Mouse (Mus musculus) limb, embryonic 15.5 days (tissue): ENCODE measurements around the gene Micall1. TPM values are rescaled to one million over a fixed set of nuclear protein-coding genes. Genes with fewer than 3 reads are reported as not detected.
A peak's percentile ranks its signal among the peaks of the same experiment; 100 is the strongest.

ENCODE experiments used
- ATAC-seq: fragments of 200-750 bp; cut with Nextera tagmentation; 2 replicates; pipeline ENCODE4 v1.8.0; 2017; ENCODE audit warnings: low read depth, moderate TSS enrichment; ENCODE audit not compliant: insufficient number of reproducible peaks, low FRiP score, low TSS enrichment
- H3K27ac ChIP-seq: fragments of 300-500 bp; sonication (generic); 2 replicates; pipeline ENCODE4 v1.5.1; 2015; ENCODE audit warnings: moderate library complexity, mild to moderate bottlenecking, inconsistent platforms
- H3K27me3 ChIP-seq: fragments of 300-500 bp; sonication (generic); 2 replicates; pipeline ENCODE4 v1.6.1; 2015; ENCODE audit warnings: inconsistent platforms
- H3K36me3 ChIP-seq: fragments of 300-500 bp; sonication (generic); 2 replicates; pipeline ENCODE4 v1.6.1; 2015; ENCODE audit warnings: inconsistent platforms
- H3K4me1 ChIP-seq: fragments of 300-500 bp; sonication (generic); 2 replicates; pipeline ENCODE4 v1.6.1; 2015; ENCODE audit warnings: inconsistent platforms
- H3K4me2 ChIP-seq: fragments of 300-500 bp; sonication (generic); 2 replicates; pipeline ENCODE4 v1.6.1; 2015; ENCODE audit warnings: mild to moderate bottlenecking, inconsistent platforms
- H3K4me3 ChIP-seq: fragments of 300-500 bp; sonication (generic); 2 replicates; pipeline ENCODE4 v1.5.1; 2015; ENCODE audit warnings: mild to moderate bottlenecking, inconsistent platforms
- H3K9ac ChIP-seq: fragments of 300-500 bp; sonication (generic); 2 replicates; pipeline ENCODE4 v1.6.1; 2015; ENCODE audit warnings: inconsistent platforms
- H3K9me3 ChIP-seq: fragments of 300-500 bp; sonication (generic); 2 replicates; pipeline ENCODE4 v1.6.1; 2016; ENCODE audit warnings: inconsistent platforms
- WGBS: fragments of 180-500 bp; shearing (Covaris S2); methylation state at CpG from one replicate; pipeline ENCODE4 v1.1.7; 2015; 5-methylcytosine and 5-hydroxymethylcytosine counted together
- polyA plus RNA-seq: library from polyadenylated mRNA; unstranded; fragments of >200 nt; fragmentation: Nextera tagmentation; extraction: Ambion mirVana; gene quantifications from 2 replicates; pipeline ENCODE4 v1.2.1, GENCODE M21; 2015

The Micall1 gene
- polyA plus RNA-seq, 1 experiment from 2014 or later = 16.3 TPM

DNA sequence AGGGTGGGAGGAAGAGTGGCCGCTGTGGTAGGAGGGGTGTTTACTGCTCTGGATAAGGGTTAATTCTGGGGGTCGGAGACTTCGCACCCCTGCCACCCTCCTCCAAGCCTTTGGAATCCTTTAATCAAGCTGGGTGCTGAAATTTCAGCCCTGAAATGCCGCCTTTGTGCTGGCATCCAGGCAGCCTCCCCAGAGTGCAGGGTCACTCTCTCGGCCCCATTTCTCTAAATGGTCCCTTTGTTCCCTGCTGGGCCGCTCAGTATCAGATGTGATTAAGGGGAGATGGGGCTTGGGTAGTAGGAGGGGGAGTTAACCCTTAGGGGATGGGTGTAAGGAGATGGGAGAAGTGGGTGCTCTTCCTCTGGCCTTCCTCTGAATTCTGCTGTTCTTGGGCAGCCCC lies 44.0 kb downstream of the Micall1 start:
- no peak for ATAC-seq

DNA sequence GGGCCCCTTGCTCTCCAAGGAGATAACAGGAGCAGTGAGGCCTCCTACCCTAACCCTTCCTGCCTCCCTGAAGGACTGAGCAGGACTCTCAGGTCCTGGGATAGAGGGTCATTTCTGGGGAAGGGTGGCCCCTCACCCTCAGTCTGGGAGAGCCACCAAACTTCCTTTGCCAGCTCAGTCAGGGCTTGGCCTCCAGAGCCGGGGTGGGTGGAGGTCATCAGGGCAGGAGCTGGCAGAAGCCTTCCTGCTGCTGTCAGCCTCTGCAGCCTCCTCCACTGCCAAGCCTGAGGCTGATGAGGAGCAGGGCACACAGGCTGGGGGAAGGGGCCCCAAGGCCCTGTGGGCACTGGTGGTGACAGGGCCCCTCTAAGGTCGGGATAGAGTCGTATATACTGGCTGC lies 46.9 kb downstream of the Micall1 start:
- WGBS = 40% methylated on average over 3 of the region's 3 CpGs
- no peaks in the 10 kb centered on the region for H3K9me3 ChIP-seq
- no peak overlapping the region for H3K27ac ChIP-seq
- 0 out of 2 replicates have a peak, but pooled peaks cover 7% of the 10 kb centered on the region for H3K4me1 ChIP-seq
- no peak overlapping the region for H3K4me3 ChIP-seq
- H3K36me3 ChIP-seq = peaks cover 28% of the 10 kb centered on the region
- H3K4me2 ChIP-seq = no peak overlapping the region
- ATAC-seq = no peak
- no peak overlapping the region for H3K9ac ChIP-seq
- H3K27me3 ChIP-seq = peaks cover 33% of the 10 kb centered on the region

More for the DNA sequence above, 44.0 kb downstream of the Micall1 start:
- peaks cover 53% of the 10 kb centered on the region for H3K36me3 ChIP-seq
- no peak overlapping the region for H3K4me2 ChIP-seq
- peaks cover 5% of the 10 kb centered on the region; the same call in 1 of the 2 replicates for H3K27me3 ChIP-seq
- H3K27ac ChIP-seq = peak overlapping the region; percentile 33; the same call in 1 of the 2 replicates
- H3K4me1 ChIP-seq = 0 out of 2 replicates have a peak, but pooled peaks cover 7% of the 10 kb centered on the region
- no peak overlapping the region for H3K9ac ChIP-seq
- no peak overlapping the region for H3K4me3 ChIP-seq
- no peaks in the 10 kb centered on the region for H3K9me3 ChIP-seq
- 63% methylated on average over 6 of the region's 6 CpGs for WGBS

DNA sequence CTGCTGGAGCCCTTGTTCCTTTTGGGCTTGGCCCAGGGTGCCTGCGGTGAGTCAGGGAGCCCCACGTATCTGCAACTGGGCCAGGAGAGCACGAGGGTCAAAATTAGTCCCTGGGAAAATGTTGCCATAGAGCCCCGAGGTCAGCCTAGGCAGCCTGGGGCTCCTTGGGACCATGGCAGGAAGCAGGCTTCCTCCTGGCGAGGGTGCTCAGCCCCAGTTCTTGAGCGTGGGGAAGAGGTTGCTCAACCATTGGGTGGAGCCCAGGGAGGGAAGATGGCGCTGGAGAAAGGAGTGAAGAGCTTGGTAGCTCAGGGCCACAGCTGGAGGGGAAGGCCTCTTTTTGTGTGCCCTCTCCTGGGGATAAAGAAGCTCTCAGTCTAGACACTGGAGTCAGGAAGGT lies 53.6 kb downstream of the Micall1 start:
- Histone ChIP-seq H3K9ac (no peak overlapping the region), H3K4me2 (no peak overlapping the region), H3K27ac (no peak overlapping the region), H3K4me1 (peaks cover 15% of the 10 kb centered on the region), H3K4me3 (peak overlapping the region; percentile 28; the same call in 1 of the 2 replicates), H3K9me3 (no peaks in the 10 kb centered on the region), H3K27me3 (peaks cover 88% of the 10 kb centered on the region), H3K36me3 (no peaks in the 10 kb centered on the region)
- no peak for ATAC-seq
- 73% methylated on average over 7 of the region's 7 CpGs for WGBS

DNA sequence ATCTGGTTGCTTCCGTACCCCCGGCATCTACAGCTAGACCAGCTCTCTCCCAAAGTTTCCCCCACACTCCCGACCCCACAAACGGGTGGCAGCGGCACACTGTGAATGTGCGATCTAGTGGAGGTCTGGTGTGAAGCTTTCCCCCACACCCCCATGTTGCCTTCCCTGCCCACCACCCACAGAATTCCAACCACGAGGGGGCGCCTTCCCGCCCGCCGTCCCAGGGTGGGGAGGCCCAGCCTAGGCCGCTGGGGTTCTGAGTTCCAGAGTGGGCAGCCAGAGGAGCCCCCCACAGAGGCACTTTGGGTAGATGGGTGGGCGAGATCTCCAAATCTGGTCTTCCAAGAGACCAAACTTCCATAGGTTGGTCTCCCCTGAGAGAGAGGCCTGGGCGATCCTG lies 54.1 kb downstream of the Micall1 start:
- Histone ChIP-seq H3K9ac (no peak overlapping the region), H3K4me1 (peaks cover 15% of the 10 kb centered on the region), H3K4me2 (peak overlapping the region; percentile 40; the same call in 1 of the 2 replicates), H3K27me3 (peaks cover 87% of the 10 kb centered on the region), H3K36me3 (no peaks in the 10 kb centered on the region), H3K9me3 (no peaks in the 10 kb centered on the region), H3K4me3 (peak overlapping the region; percentile 28), H3K27ac (no peak overlapping the region)
- ATAC-seq = no peak
- 48% methylated on average over 14 of the region's 14 CpGs for WGBS

DNA sequence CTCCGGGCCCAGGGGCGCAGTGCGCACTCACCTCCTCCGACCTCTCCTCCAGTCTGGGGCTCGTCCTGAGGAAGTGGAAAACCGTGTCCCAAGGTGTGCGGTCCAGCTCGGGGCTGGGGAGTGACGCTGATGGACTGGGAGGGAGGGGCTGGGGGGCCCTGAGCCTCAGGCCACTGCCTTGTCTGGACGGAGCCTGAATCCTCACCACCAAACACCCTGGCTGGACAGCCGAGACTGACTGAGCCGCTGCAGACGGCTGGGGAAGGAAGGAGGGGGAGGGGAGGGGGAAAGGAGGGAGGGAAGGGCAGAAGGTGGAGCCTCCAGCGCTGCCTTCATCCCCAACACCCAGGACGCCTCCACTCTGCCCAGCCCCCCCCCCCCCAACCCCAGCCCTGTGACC lies 55.6 kb downstream of the Micall1 start:
- ATAC-seq = no peak
- Histone ChIP-seq H3K4me2 (peak overlapping the region; percentile 40; the same call in 1 of the 2 replicates), H3K27ac (no peak overlapping the region), H3K4me3 (peak overlapping the region; percentile 28), H3K4me1 (peaks cover 15% of the 10 kb centered on the region), H3K9me3 (no peaks in the 10 kb centered on the region), H3K27me3 (peaks cover 74% of the 10 kb centered on the region), H3K9ac (no peak overlapping the region), H3K36me3 (no peaks in the 10 kb centered on the region)
- WGBS = 10% methylated on average over 9 of the region's 15 CpGs

DNA sequence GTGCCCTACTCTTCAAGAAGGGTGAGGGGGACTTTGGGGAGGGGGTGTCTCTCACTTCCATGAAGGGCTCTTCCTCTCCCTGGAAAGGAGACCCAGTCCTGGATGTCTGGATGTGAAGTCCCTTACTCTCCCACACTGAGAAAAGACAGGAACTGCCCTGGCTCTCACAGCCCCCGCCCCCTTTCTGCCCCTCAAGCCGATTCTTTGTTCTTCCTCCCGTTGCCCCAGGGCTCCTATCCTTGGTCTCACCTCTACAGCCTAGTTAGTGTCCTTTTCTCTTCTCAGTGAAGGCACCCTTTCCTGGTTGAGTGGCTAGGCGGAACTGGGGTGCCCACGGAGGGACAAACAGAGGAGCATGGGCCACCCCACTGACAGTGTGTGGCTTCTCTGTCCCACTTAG lies 56.4 kb downstream of the Micall1 start, which contains the start of gene Sox10:
Sox10 (minus strand) TSS at position 101 of the 400 bp plus-strand sequence.
- peaks cover 65% of the 10 kb centered on the region for H3K27me3 ChIP-seq
- H3K4me3 ChIP-seq = peak within 1 kb of the TSS; percentile 28
- 57% methylated on average over 5 of the region's 5 CpGs for WGBS
- peaks cover 15% of the 10 kb centered on the region for H3K4me1 ChIP-seq
- no peaks in the 10 kb centered on the region for H3K36me3 ChIP-seq
- H3K9ac ChIP-seq = no peak within 1 kb of the TSS
- no peak within 1 kb of the TSS for H3K27ac ChIP-seq
- H3K9me3 ChIP-seq = no peaks in the 10 kb centered on the region
- H3K4me2 ChIP-seq = peak within 1 kb of the TSS; percentile 40; the same call in 1 of the 2 replicates
- ATAC-seq = no peak

DNA sequence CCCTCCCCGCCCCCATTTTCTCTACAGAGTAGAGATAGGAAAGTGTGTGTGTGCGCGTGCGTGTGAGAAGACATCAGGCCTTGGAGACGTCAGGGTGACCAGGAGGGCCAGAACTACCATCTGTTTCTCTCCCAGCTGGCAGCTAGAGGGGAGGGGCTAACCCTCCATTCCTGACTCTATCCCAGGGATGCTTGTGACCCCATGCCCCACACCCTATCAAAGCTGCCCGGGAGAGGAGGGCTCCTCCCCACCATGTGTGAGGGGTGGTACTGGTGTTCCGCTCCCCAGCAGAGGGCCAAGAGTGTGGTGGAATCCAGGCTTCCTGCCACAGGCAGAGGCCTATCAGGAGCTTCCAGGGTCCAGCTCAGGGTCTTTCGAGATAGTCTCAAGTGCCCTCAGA lies 58.0 kb downstream of the Micall1 start:
- Histone ChIP-seq H3K4me2 (no peak overlapping the region), H3K36me3 (no peaks in the 10 kb centered on the region), H3K27me3 (peaks cover 49% of the 10 kb centered on the region), H3K9me3 (no peaks in the 10 kb centered on the region), H3K4me1 (peaks cover 15% of the 10 kb centered on the region), H3K4me3 (no peak overlapping the region), H3K27ac (no peak overlapping the region), H3K9ac (no peak overlapping the region)
- 47% methylated on average over 8 of the region's 8 CpGs for WGBS
- ATAC-seq = no peak

DNA sequence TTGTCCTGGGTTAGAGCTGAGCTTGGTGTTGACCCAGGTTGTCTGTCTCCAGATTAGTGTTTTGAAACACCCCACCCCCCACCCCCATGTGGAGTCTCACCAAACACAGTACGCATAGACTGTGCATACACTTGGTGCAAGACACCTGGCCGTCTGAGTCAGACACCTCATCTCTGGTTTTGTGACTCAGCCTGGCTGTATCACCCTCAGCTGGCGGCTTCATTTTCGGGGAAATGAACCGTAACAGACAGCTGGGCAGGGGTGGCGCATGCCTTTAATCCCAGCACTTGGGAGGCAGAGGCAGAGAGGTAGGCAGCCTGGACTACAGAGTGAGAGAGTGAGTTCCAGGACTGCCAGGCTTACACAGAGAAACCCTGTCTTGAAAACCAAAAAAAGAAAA lies 68.2 kb downstream of the Micall1 start:
- 0 out of 2 replicates have a peak, but pooled peaks cover 12% of the 10 kb centered on the region for H3K4me1 ChIP-seq
- H3K9ac ChIP-seq = no peak overlapping the region
- 54% methylated on average over 6 of the region's 6 CpGs for WGBS
- no peak overlapping the region for H3K27ac ChIP-seq
- H3K9me3 ChIP-seq = no peaks in the 10 kb centered on the region
- H3K4me3 ChIP-seq = no peak overlapping the region
- H3K36me3 ChIP-seq = no peaks in the 10 kb centered on the region
- H3K4me2 ChIP-seq = no peak overlapping the region
- H3K27me3 ChIP-seq = no peaks in the 10 kb centered on the region
- no peak for ATAC-seq

DNA sequence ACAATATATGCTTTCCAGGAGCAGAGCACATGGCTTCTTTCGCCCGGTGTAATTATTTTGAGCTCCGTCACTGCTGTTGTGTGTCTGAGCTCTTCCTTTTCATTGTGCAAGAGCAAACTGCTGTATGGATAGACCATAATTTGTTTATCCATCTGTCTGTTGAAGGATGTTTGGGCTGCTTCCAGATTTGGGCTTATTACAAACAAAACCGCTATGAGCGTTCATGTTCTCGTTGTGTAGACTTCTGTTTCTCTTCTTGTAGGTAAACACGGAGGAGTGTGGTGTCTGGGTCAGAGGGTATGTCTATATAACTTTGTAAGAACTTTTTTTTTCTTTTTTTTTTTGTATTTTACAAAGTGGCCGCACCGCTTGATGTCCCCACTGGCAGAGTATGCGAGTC lies 76.5 kb downstream of the Micall1 start:
- no peak for ATAC-seq
- Histone ChIP-seq H3K4me3 (no peak overlapping the region), H3K9me3 (no peaks in the 10 kb centered on the region), H3K36me3 (no peaks in the 10 kb centered on the region), H3K9ac (no peak overlapping the region), H3K4me1 (no peaks in the 10 kb centered on the region), H3K27ac (no peak overlapping the region), H3K27me3 (no peaks in the 10 kb centered on the region), H3K4me2 (no peak overlapping the region)
- 87% methylated on average over 10 of the region's 10 CpGs for WGBS

Other genes starting within 250 kb of the Micall1 start
- gene Gga1, start 231.7 kb upstream of the Micall1 start, polyA plus RNA-seq = 53.2 and 54.4 TPM in 2 replicates
- 0.50 and 0.65 TPM in 2 replicates for gene Gm49510, start 209.2 kb upstream of the Micall1 start, polyA plus RNA-seq
- gene Sh3bp1, start 209.1 kb upstream of the Micall1 start, polyA plus RNA-seq = 55.2 and 61.1 TPM in 2 replicates
- gene Pdxp, start 195.0 kb upstream of the Micall1 start, polyA plus RNA-seq = 13.0 and 15.0 TPM in 2 replicates
- 2,795 and 2,816 TPM in 2 replicates for gene Lgals1, start 182.2 kb upstream of the Micall1 start, polyA plus RNA-seq
- 53.2 and 55.2 TPM in 2 replicates for gene Nol12, start 174.0 kb upstream of the Micall1 start, polyA plus RNA-seq
- gene Triobp, start 161.2 kb upstream of the Micall1 start, polyA plus RNA-seq = 54.8 and 59.2 TPM in 2 replicates
- gene H1f0, start 80.4 kb upstream of the Micall1 start, polyA plus RNA-seq = 487 and 628 TPM in 2 replicates
- gene Galr3, start 67.0 kb upstream of the Micall1 start, polyA plus RNA-seq = 0.13 TPM in 1 of 2 replicates, not detected in the other
- gene Ankrd54, start 46.0 kb upstream of the Micall1 start, polyA plus RNA-seq = 43.9 and 46.6 TPM in 2 replicates
- gene Eif3l, start 33.7 kb upstream of the Micall1 start, polyA plus RNA-seq = 203 and 206 TPM in 2 replicates
- 295 and 310 TPM in 2 replicates for gene Polr2f, start 32.1 kb downstream of the Micall1 start, polyA plus RNA-seq
- 6.3 and 8.5 TPM in 2 replicates for gene 1700088E04Rik, start 32.4 kb downstream of the Micall1 start, polyA plus RNA-seq
- gene Sox10, start 56.3 kb downstream of the Micall1 start, polyA plus RNA-seq = 4.2 and 5.2 TPM in 2 replicates
- gene Pick1, start 120.3 kb downstream of the Micall1 start, polyA plus RNA-seq = 43.8 and 45.8 TPM in 2 replicates
- 1.1 and 1.2 TPM in 2 replicates for gene Gm49486, start 120.5 kb downstream of the Micall1 start, polyA plus RNA-seq
- 0.12 and 0.36 TPM in 2 replicates for gene Slc16a8, start 145.9 kb downstream of the Micall1 start, polyA plus RNA-seq
- gene Baiap2l2, start 176.6 kb downstream of the Micall1 start, polyA plus RNA-seq = 17.2 and 19.7 TPM in 2 replicates
- 12.9 and 14.2 TPM in 2 replicates for gene Pla2g6, start 219.5 kb downstream of the Micall1 start, polyA plus RNA-seq
- 4.2 and 4.7 TPM in 2 replicates for gene Maff, start 237.7 kb downstream of the Micall1 start, polyA plus RNA-seq